Mouse (Mus musculus): ENCODE data around the gene Cmss1.

DNA sequence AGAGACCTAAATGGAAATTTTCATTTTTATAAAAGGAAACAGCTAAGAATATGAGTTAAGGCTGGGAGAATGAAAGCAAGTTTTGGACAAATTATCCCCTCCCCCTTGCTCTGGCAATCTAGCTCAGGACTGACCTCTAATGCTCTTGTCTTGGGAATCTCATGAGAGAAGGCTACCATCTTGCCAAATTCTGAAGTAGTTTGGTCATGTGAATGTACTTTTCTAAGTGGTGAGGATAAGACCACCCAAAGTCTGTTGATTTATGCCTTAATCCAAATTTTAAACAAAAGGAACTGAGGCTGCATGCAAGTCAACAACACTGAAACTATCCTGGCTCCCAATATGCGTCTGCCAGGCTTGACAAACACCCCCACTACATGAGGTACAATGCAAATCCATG is 98.3 kb downstream of the Cmss1 start:
- TF ChIP-seq CTCF (IDR thresholded peaks at IDR 0.05; ENCODE audit: low read depth) = no peak
- TF ChIP-seq EP300 (IDR thresholded peaks at IDR 0.05; ENCODE audit: low read depth) = no peak
